Mouse (Mus musculus): ENCODE data around the gene Sirt7.

DNA sequence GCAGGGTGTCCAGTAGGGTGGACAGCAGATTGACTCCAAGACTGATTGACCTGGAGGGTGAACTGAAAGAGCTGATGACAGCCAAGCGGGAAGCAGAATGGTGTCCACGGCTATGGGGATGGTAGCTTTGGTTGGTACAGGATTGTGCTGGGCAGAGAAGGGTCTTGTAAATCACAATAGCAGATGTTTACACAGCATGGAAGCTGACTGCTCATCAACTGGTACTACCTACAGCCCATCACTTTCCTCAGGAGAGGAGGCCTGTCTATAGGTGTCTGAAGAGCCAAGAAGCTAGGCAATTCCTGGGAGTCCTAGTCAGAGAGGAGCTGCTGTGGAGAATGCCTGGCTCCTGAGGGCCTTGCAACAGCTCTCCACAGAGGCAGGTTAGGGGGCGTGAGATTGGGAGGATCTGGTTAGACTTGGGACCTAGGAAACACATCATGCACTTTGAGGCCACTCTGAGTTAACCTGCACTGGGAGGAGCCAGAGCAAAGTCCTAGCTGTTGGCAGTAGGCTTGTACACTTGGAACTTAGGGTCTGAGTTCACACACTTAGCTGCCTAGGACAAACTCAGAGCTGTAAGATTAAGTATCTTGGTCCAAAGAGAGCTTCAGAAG, 48.6 kb downstream of the Sirt7 start:
- TF ChIP-seq CTCF (conservative IDR thresholded peaks at IDR 0.05; ENCODE audit: low read length) (no peak), POU5F1 (IDR thresholded peaks at IDR 0.05; ENCODE audit: borderline replicate concordance, low read length) (no peak)
